Mouse (Mus musculus) yolk sac, embryonic 10.5 days (tissue): Measurements from ENCODE around the gene Hist1h2bf.
"Not testable (repeated sequence)": the region's sequence is repeated elsewhere in the genome, so short reads cannot be mapped to it uniquely, and the experiment has no call there.

Experiments used
- DNase-seq: peaks from one replicate; pipeline ENCODE4 v3.0.0-alpha.2; 2017; ENCODE audit warnings: low spot score

Hist1h2bf gene

GRCm38 (mm10) chr13:23571504-23572217 is 2.3 kb downstream of the Hist1h2bf start:
- DNase-seq, result peak; percentile 62

GRCm38 (mm10) chr13:23571022-23571503 is 2.9 kb downstream of the Hist1h2bf start, which contains the start of the genes Hist1h2ae and Hist1h2bg:
Hist1h2ae (minus strand) TSS chr13:23571220.
Hist1h2bg (plus strand) TSS chr13:23571396.
- peak; percentile 94 for DNase-seq

GRCm38 (mm10) chr13:23570261-23571021 is 3.6 kb downstream of the Hist1h2bf start:
- peak; percentile 49 for DNase-seq

DNA sequence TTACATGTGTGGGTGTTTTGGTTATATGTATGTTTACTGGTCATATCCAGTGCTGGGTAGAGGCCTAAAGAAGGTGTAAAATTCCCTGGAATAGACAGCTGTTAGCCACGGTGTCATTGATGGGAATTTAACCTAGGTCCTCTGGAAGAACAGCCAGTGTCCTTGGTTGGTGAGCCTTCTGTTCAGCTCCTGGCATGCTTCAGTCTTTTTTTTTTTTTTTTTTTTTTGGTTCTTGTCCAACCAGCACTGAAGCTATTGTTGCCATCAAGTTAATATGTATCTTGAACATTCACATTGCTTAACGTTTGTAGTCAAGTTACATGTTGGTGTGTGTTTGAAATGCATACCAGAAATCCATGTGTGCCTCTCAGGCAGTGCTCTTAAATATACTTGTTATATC is 9.5 kb downstream of the Hist1h2bf start:
- no peak for DNase-seq

DNA sequence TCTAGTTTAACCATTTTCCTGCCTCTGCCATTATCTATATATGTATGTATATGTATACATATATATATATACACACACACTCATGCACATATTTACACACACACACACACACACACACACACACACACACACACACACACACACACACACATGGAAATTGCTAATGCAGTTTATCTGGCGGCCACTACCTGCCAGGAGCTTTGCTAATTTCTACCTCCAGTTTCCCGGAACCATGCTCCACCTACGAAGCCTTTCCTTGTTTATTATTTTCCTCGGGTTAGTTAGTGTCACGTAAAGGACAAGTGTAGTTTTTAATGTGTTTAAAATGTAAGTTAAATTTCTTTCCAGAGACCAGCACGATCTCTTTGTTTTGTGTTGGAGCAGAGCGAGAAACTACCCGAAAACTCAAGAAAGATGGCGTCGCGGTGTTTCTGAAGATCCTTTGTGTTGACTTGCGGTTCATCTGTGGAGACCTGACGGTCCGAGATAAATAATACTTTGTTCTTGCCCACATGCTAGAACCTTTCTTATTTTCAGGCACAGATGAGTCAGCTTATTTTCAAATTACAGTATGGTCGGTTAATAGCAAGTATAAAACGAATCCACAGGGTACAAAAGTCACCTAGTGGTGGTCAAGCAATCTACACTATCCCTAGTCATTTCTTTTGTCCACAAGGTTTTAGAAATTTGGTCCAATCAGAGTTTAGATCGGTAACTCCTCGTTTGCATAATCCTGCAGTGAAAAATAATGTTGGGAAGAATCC is 11.1 kb downstream of the Hist1h2bf start:
- peak; percentile 74 for DNase-seq

- DNase-seq, result peak; percentile 98
Measured at GRCm38 (mm10) chr13:23561883-23562659, 11.9 kb downstream of the Hist1h2bf start, which contains the start of gene Hist1h3e. Hist1h3e (minus strand) TSS chr13:23562369.

DNA sequence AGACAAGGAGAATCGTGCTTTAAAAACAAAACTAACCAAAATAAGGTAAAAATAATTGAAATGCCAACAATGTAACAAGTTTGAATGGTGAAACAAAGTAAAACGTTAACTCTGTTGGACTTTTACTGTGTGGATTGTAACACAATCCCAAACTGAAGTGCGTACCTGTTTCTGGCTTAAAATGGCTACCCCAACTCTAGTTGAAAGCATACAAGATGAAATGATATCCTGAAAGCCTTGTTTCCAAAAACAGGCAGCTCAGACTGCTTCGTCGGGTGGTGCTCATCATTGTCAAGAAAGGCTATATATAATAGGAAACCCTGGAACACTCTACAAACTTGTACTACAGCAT is 12.5 kb downstream of the Hist1h2bf start:
- DNase-seq, result not testable (repeated sequence)

DNA sequence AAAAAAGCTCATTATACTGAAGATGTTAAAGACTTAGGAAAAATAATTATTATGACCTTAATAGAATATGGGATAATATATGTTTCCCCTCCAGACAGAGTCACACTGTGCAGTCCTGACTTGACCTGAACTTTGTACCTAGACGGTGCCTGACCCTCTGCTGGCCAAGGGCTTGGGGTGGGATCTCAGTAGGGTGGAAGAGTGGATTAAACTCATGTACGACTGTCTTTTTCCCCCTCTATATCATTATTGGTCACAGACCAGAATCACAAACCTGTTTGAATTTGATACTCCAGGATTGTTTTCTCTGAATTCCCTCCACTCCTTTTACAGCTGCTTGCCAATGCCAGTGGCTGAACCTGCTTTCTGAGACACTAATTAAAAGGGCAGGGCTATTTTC is 13.3 kb downstream of the Hist1h2bf start:
- peak; percentile 53 for DNase-seq

GRCm38 (mm10) chr13:23556906-23557305 is 17.1 kb downstream of the Hist1h2bf start:
- no peak for DNase-seq

DNA sequence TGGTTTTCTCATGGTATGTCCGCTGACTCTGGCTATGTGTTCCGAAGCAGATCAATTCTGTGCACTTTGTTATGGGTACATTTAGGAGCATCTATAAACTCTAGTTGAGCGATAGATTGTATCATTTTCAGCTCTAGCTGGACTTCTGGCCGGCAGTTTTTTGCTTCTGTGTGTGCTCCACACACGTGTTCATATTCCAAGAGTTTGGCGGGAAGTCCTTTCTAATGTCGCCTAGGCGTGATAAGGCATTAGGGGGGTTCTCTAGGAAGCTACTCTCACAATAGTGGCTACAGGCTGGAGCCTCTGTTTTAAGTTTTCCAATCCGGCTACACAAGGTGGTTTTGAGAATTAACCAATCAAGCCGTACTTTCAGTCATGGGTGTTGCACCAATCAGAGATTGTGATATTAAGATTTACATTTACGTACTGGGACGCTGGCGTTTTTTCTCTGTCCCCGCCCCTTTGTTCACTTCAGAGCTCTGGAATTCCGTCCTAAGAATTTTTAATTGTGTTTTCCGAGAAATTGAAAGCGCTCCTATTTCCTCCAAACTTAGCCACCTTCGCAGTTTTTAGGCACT is 18.1 kb downstream of the Hist1h2bf start:
- DNase-seq, result peak; percentile 91

GRCm38 (mm10) chr13:23554925-23555838 is 18.8 kb downstream of the Hist1h2bf start:
- DNase-seq, result peak; percentile 95

DNA sequence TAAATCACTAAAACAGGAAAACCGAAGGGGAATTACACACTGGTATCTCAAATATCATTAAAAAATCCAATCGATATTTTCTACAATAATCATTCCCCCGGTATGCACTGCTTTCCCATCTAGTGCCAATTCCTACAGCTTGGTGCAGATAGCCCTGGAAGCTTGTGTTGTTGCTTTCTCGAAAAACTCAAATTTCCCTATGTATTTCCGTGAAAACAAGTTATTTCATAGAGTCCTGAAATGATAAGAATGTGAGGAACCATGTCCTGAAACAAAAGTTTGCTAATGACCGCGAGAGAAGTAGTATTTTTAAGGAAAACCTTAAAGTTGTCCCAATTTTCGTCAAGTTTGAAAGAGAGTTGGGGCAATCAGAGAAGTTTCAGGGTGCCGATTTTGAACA is 19.6 kb downstream of the Hist1h2bf start:
- DNase-seq, result peak; percentile 38

DNA sequence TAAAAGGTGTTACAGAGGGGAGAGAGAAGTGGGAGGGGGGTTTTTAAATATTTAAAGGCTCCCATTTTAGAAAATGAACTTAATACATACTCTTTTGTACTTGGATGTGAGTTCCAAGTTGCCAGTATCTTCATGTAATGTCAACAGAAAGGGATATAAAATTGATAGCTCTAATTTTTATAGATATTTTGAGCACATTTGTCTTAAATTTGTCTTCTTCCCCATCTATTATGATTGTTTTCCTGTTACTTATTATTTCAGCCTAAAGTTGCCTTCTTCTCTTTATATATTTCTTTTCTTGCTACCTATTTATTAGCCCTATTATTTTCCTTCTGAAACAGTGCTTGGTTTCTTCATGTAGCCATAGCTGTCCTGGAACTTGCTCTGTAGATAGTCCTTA is 21.0 kb downstream of the Hist1h2bf start, which contains the start of gene Hist1h1d:
Hist1h1d (plus strand) TSS at position 301 of the 400 bp plus-strand sequence.
- no peak for DNase-seq

DNA sequence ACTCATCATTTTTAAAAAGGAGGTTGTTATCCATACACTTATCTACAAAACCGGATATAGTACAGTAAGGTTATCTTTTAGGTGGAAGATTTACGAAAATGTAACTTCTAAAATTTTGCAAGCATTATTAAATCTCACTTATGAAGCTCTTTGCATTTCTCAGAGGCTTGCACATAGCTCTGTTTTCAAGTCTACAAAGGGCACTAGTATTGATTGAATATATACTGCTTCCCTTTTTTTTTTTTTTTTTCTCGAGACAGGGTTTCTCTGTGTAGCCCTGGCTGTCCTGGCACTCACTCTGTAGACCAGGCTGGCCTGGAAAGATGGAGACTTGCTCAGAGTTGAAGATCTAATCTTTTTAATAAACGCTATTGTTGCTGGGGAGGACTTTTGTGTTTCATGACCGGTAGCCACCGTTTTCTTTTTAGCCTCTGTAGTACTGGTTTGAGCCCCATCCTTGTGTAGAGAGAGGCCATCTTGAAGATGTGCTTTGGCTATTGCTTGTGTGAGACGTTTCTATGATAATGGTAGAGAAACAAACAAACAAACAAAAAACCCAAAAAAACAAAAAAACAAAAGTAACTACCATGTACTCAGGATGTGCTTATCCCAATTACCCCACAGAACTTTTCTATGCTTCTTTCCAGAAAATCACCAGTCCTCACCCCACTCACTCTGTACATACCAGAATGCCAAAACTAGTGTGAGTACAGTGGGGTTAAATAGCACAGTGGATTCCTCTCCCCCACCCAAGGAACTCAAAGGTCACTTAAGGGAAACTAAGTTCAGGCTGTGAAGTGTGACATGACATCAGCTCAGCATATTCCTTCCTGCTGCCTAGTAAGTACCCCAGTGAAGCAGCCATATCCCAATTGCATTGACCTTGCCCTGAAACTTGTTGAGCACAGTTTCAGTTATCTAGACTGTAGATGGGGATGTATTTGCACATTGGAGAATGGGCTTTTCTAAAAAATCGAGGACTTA is 21.8 kb downstream of the Hist1h2bf start:
- DNase-seq, result no peak

- DNase-seq, result peak; percentile 98
Measured at GRCm38 (mm10) chr13:23551146-23551834, 22.7 kb downstream of the Hist1h2bf start, which contains the start of gene Hist1h4f. Hist1h4f (minus strand) TSS chr13:23551648.

- DNase-seq, result peak; percentile 60
Measured at GRCm38 (mm10) chr13:23550761-23551145, 23.2 kb downstream of the Hist1h2bf start.

DNA sequence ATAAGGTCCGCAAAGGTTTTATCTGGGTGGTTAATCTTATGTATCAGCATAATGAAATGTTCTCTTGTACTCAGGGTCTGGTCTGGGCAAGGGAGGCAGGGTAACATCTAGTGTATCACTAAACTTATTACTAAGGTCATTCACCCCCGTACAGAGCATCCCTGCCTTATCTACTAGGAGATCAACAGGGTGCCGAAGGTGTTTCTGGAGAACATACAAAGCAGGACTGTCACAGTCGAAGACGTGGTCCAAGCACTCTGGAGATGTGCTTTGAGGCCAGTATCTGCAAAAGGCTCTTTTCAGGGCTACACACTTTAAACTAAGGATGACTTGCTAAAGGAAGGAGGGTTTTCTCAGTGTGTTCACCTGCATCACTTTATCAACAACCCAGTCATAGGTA is 27.3 kb downstream of the Hist1h2bf start:
- DNase-seq, result no peak

DNA sequence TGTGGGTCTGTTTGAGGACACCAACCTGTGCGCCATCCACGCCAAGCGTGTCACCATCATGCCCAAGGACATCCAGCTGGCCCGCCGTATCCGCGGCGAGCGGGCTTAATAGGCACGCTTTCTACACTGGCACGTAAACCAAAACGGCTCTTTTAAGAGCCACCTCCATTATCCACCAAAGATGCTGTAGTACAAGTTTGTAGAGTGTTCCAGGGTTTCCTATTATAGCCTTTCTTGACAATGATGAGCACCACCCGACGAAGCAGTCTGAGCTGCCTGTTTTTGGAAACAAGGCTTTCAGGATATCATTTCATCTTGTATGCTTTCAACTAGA is 29.2 kb downstream of the Hist1h2bf start:
- not testable (repeated sequence) for DNase-seq
